ENCODE assay signal across 15 mouse cellular contexts in the genomic region with DNA sequence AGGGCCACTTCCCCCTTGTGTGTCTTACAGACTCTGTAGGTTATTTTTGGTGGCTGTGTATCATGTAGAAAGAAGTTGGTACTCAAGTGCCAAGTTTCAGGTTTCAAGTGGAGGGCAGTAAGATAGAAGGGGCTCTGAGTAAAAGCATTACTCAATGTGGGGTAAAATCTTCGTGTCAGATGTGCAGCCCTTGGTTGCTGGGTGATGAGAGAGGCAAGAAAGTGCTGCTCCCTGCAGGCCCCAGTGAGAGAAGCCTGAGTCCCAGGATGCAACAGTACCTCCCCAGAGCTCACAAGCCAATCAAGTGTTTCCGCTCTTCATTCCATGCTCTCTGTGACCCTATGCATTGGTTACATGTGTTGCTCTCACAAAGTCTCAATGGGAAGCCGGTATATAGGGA.
DNase-seq lines count a peak whose midpoint lies in the region.
"Had no signal": no experiment of that assay in that cellular context is flagged by ENCODE, and none has a peak within 500 bp of the region (broad histone marks: within the 10 kb centered on the region; RNA-seq: fewer than 3 reads in every experiment).

No protein-coding gene starts in this region.

- DNase-seq in A20 (ENCODE audit: low read depth, low spot score) (peak; percentile 87), ES-CJ7 (ENCODE audit: low read depth, low spot score) (peak; percentile 12), ZHBTc4 (ENCODE audit: low read depth, low spot score) (peak; percentile 28)
- DNase-seq in thymus, postnatal 14 days, result no peak
- DNase-seq in cerebellum, adult 8-10 months, result no peak
- no peak for DNase-seq in lung, postnatal 36 days
- DNase-seq: adrenal gland, adult 2 months; adrenal gland, postnatal 10 days; adrenal gland, postnatal 25 days; cerebellum, adult 11 months; cerebellum, adult 18-20 months; cerebellum, adult 9-10 months; cerebellum, postnatal 10 days; cerebellum, postnatal 25 days; forebrain, postnatal 0 days had no signal

Comparison
In these comparisons a context has a peak if more than half of its experiments do, and no peak if none do; other contexts are left out.
1. DNase-seq: peak in A20 (single experiment), ES-CJ7 (single experiment) and ZHBTc4 (single experiment); none in thymus, postnatal 14 days (single experiment), cerebellum, adult 8-10 months (single experiment) and lung, postnatal 36 days (single experiment).